Mouse (Mus musculus): ENCODE results near the gene Sh3glb2.

- no peak for TF ChIP-seq CTCF (IDR thresholded peaks at IDR 0.05; ENCODE audit: low read depth, low read length)
- no peak for TF ChIP-seq POLR2A (IDR thresholded peaks at IDR 0.05; ENCODE audit: extremely low read depth, insufficient read depth, low read length)
These were observed 42.2 kb downstream of the Sh3glb2 start for GRCm38 (mm10) chr2:30316955-30317354.
